9 mouse cellular contexts compared by ENCODE assay signal in the genomic region with DNA sequence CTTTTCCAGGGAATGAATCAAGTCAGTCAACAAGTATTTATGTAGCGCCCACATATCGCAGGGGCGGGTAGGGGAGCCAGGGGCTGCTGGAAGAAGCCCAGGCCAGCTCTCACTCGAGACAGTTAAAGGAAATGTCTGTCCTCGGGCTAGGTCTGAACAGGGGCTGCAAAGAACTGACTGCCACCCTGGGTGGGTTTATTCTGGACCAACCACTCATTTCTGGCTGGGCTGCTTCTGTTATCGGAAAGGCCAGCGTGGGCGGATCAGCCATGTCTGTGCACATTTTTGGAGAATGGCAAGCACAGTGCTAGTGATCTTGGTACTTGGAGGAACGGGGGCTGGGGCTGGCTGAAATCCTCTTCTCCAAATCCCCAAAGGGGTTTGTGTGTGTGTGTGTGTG.
DNase-seq lines count a peak whose midpoint lies in the region; ATAC-seq and TF ChIP-seq lines count a peak whose summit lies in the region.
"Had no signal": no experiment of that assay in that cellular context is flagged by ENCODE, and none has a peak within 500 bp of the region (broad histone marks: within the 10 kb centered on the region; RNA-seq: fewer than 3 reads in every experiment).

No protein-coding gene starts in this region.

- no peak overlapping the region for H3K4me3 ChIP-seq in left cerebral cortex, adult 2 months
- H3K4me3 ChIP-seq in stomach, embryonic 16.5 days (replicated peaks; ENCODE audit: low read length), result no peak overlapping the region
- H3K4me3 ChIP-seq: hindbrain, embryonic 13.5 days had no signal

- H3K4me2 ChIP-seq in stomach, embryonic 16.5 days (ENCODE audit: low read depth, low read length), result no peak overlapping the region
- H3K4me2 ChIP-seq: hindbrain, embryonic 13.5 days had no signal

- no peaks in the 10 kb centered on the region for H3K9me3 ChIP-seq in stomach, embryonic 16.5 days (replicated peaks; ENCODE audit: control insufficient read depth, low read length)
- H3K9me3 ChIP-seq: hindbrain, embryonic 13.5 days had no signal

- no peak for TF ChIP-seq CTCF in left cerebral cortex, adult 2 months (IDR thresholded peaks at IDR 0.05)

- WGBS in stomach, embryonic 16.5 days, result 39% methylated on average over 9 of the region's 9 CpGs

- 0 out of 2 replicates have a peak, but pooled peaks have one; percentile 25 for ATAC-seq in stomach, embryonic 16.5 days (ENCODE audit: insufficient read depth, low FRiP score)

- no peak overlapping the region for H3K9ac ChIP-seq in stomach, embryonic 16.5 days (ENCODE audit: low read length)
- H3K9ac ChIP-seq: hindbrain, embryonic 13.5 days had no signal

- peak; percentile 5 for DNase-seq in adrenal gland, adult 2 months
- no peak for DNase-seq in adrenal gland, postnatal 25 days
- peak; percentile 55 for DNase-seq in lung, postnatal 10 days
- no peak for DNase-seq in lung, postnatal 25 days (ENCODE audit: low spot score)
- peak; percentile 15 to 29 for DNase-seq in left cerebral cortex, adult 2 months (ENCODE audit: extremely low spot score in 1 of 2, low spot score in 2 of 2)
- no peak for DNase-seq in cerebellum, postnatal 14 days
- no peak for DNase-seq in adrenal gland, postnatal 10 days

- H3K27ac ChIP-seq in left cerebral cortex, adult 2 months, result no peak overlapping the region
- H3K27ac ChIP-seq in stomach, embryonic 16.5 days (ENCODE audit: low read length), result peak overlapping the region; percentile 9; the same call in 1 of the 2 replicates
- H3K27ac ChIP-seq: hindbrain, embryonic 13.5 days had no signal

- no peaks in the 10 kb centered on the region for H3K27me3 ChIP-seq in stomach, embryonic 16.5 days (ENCODE audit: control insufficient read depth, insufficient read depth, low read length)

- no peaks in the 10 kb centered on the region for H3K36me3 ChIP-seq in stomach, embryonic 16.5 days (ENCODE audit: control insufficient read depth, insufficient read depth, low read length)
- H3K36me3 ChIP-seq: hindbrain, embryonic 13.5 days had no signal

- intact Hi-C loops in left cerebral cortex, adult 2 months (cut with DNase I), result no loop called here

- H3K4me1 ChIP-seq in stomach, embryonic 16.5 days (ENCODE audit: control insufficient read depth, insufficient read depth, low read length), result peaks cover 42% of the 10 kb centered on the region

Comparison
In these comparisons a context has a peak if more than half of its experiments do, and no peak if none do; other contexts are left out.
1. DNase-seq: peak in adrenal gland, adult 2 months (single experiment), lung, postnatal 10 days (single experiment) and left cerebral cortex, adult 2 months (2 of 2); none in adrenal gland, postnatal 25 days (single experiment), lung, postnatal 25 days (single experiment), cerebellum, postnatal 14 days (0 of 2) and adrenal gland, postnatal 10 days (single experiment).